ENCODE assay signal across 10 mouse cellular contexts in the genomic region with DNA sequence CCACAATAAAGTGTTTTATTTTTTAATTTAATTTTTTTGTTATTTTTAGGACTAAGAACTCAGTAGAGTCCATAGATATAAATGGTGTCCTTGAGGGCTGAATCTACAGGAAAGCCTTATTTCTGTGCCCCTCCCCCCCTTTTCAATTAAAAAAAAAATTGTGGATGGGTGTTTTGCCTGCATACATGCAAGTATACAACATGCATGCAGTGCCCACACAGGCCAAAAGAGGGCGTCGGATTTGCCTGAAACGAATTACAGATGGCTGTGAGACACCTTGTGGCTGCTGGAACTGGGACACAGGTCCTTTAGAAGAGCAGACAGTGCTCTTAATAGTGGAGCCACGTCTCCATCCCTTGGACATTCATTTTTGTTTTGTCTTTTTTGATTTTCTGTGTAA. TPM values are rescaled to one million over a fixed set of nuclear protein-coding genes. Genes with fewer than 3 reads are reported as not detected.
DNase-seq lines count a peak whose midpoint lies in the region; ATAC-seq and TF ChIP-seq lines count a peak whose summit lies in the region.
"Had no signal": no experiment of that assay in that cellular context is flagged by ENCODE, and none has a peak within 500 bp of the region (broad histone marks: within the 10 kb centered on the region; RNA-seq: fewer than 3 reads in every experiment).

No protein-coding gene starts in this region.

- no peak for TF ChIP-seq EP300 in liver, postnatal 0 days (IDR thresholded peaks at IDR 0.05; ENCODE audit: low read depth)

- H3K27ac ChIP-seq in ES-E14 (ENCODE audit: insufficient read depth, low read depth, low read length, poor library complexity, severe bottlenecking), result no peak overlapping the region
- H3K27ac ChIP-seq in liver, postnatal 0 days (ENCODE audit: low read depth), result no peak overlapping the region
- no peak overlapping the region for H3K27ac ChIP-seq in forebrain, embryonic 14.5 days (ENCODE audit: low read depth, low read length)
- H3K27ac ChIP-seq: lung, embryonic 15.5 days; stomach, embryonic 15.5 days had no signal

- no peak overlapping the region for H3K4me2 ChIP-seq in liver, postnatal 0 days (ENCODE audit: low read depth, low read length)
- H3K4me2 ChIP-seq in forebrain, embryonic 14.5 days (ENCODE audit: low read length), result no peak overlapping the region
- H3K4me2 ChIP-seq: lung, embryonic 15.5 days; stomach, embryonic 15.5 days had no signal

- no peak for TF ChIP-seq CTCF in liver, postnatal 0 days (IDR thresholded peaks at IDR 0.05; ENCODE audit: low read depth)

- H3K9me3 ChIP-seq in ES-E14 (ENCODE audit: control insufficient read depth, insufficient read depth, low read depth, low read length), result no peaks in the 10 kb centered on the region
- H3K9me3 ChIP-seq in liver, postnatal 0 days (ENCODE audit: low read length), result no peaks in the 10 kb centered on the region
- no peaks in the 10 kb centered on the region for H3K9me3 ChIP-seq in forebrain, embryonic 14.5 days (replicated peaks; ENCODE audit: control insufficient read depth, low read length)
- H3K9me3 ChIP-seq: lung, embryonic 15.5 days; stomach, embryonic 15.5 days had no signal

- H3K4me3 ChIP-seq in ES-E14 (ENCODE audit: insufficient read depth in 1 of 2, low read depth in 1 of 2, low read length in 2 of 2, poor library complexity in 1 of 2, severe bottlenecking in 1 of 2), result no peak overlapping the region
- no peak overlapping the region for H3K4me3 ChIP-seq in liver, postnatal 0 days (ENCODE audit: low read depth, low read length)
- no peak overlapping the region for H3K4me3 ChIP-seq in forebrain, embryonic 14.5 days (ENCODE audit: low read depth, low read length)
- H3K4me3 ChIP-seq: erythroblast, embryonic 14.5 days; lung, embryonic 15.5 days; stomach, embryonic 15.5 days had no signal

- no peak overlapping the region for H3K9ac ChIP-seq in ES-E14 (ENCODE audit: insufficient read depth, low read depth, low read length, poor library complexity, severe bottlenecking)
- no peak overlapping the region for H3K9ac ChIP-seq in liver, postnatal 0 days (replicated peaks)
- no peak overlapping the region for H3K9ac ChIP-seq in forebrain, embryonic 14.5 days (ENCODE audit: low read length)
- H3K9ac ChIP-seq: lung, embryonic 15.5 days; stomach, embryonic 15.5 days had no signal

- WGBS in liver, postnatal 0 days (ENCODE audit: insufficient replicate concordance), result 19% methylated on average over 4 of the region's 4 CpGs
- WGBS in forebrain, embryonic 14.5 days, result 23% methylated on average over 4 of the region's 4 CpGs

- peak; percentile 32 for ATAC-seq in activated CD4-positive, CD25-positive, alpha-beta regulatory T cell, adult 4 months
- ATAC-seq in liver, postnatal 0 days, result no peak
- no peak for ATAC-seq in inflammation-experienced regulatory T-cells, adult 6 months
- ATAC-seq in forebrain, embryonic 14.5 days, result no peak

- no peaks in the 10 kb centered on the region for H3K36me3 ChIP-seq in ES-E14 (ENCODE audit: control insufficient read depth, insufficient read depth, low read length, poor library complexity, severe bottlenecking)
- H3K36me3 ChIP-seq in liver, postnatal 0 days (replicated peaks; ENCODE audit: insufficient read depth, low read length), result no peaks in the 10 kb centered on the region
- no peaks in the 10 kb centered on the region for H3K36me3 ChIP-seq in forebrain, embryonic 14.5 days (ENCODE audit: control insufficient read depth, insufficient read depth, low read length)
- H3K36me3 ChIP-seq: lung, embryonic 15.5 days; stomach, embryonic 15.5 days had no signal

- no peaks in the 10 kb centered on the region for H3K27me3 ChIP-seq in liver, postnatal 0 days (ENCODE audit: insufficient read depth, low read length)
- no peaks in the 10 kb centered on the region for H3K27me3 ChIP-seq in forebrain, embryonic 14.5 days (replicated peaks; ENCODE audit: control insufficient read depth, insufficient read depth, low read length)
- H3K27me3 ChIP-seq: lung, embryonic 15.5 days; stomach, embryonic 15.5 days had no signal

- 0 out of 4 replicates have a peak, but pooled peaks cover 0 to 2% of the 10 kb centered on the region in 2 experiments for H3K4me1 ChIP-seq in ES-E14 (ENCODE audit: control insufficient read depth in 2 of 2, insufficient read depth in 2 of 2, low read length in 2 of 2, poor library complexity in 1 of 2)
- no peaks in the 10 kb centered on the region for H3K4me1 ChIP-seq in liver, postnatal 0 days (ENCODE audit: insufficient read depth)
- H3K4me1 ChIP-seq in forebrain, embryonic 14.5 days (ENCODE audit: control insufficient read depth, insufficient read depth, low read length), result no peaks in the 10 kb centered on the region
- H3K4me1 ChIP-seq: lung, embryonic 15.5 days; stomach, embryonic 15.5 days had no signal

- peak; percentile 25 to 27 for DNase-seq in layer of hippocampus, postnatal 10 days (ENCODE audit: low spot score in 2 of 2)
- DNase-seq in layer of hippocampus, adult 8-10 months (ENCODE audit: low spot score in 2 of 2), result no peak
- DNase-seq in ES-E14 (ENCODE audit: low read depth, low spot score), result peak; percentile 84
- peak; percentile 17 for DNase-seq in liver, postnatal 0 days
- no peak for DNase-seq in forebrain, embryonic 14.5 days (ENCODE audit: low spot score)

- in situ Hi-C loops in ES-E14 (cut with MboI; ENCODE audit: low sequenced_read_pairs in 2 of 2, unreplicated experiment in 2 of 2), result no loop called here

TF ChIP-seq in ES-E14, 5 proteins besides CTCF, POLR2A, EP300 and RAD21:
- TF ChIP-seq ZC3H11A (IDR thresholded peaks at IDR 0.05; ENCODE audit: borderline replicate concordance, low read depth, low read length) (0 out of 2 replicates have a peak, but pooled peaks have one; percentile 43), CHD2 (IDR thresholded peaks at IDR 0.05; ENCODE audit: low read depth, low read length) (no peak), HCFC1 (IDR thresholded peaks at IDR 0.05; ENCODE audit: borderline replicate concordance, insufficient read depth, low read length) (no peak), ZNF384 (IDR thresholded peaks at IDR 0.05; ENCODE audit: low read depth, low read length) (peak; percentile 83)
TF ChIP-seq in ES-E14: peak in this region for 2.

RNA-seq across cellular contexts. Expression of gene 4933409G03Rik, which starts 9.9 kb away (rescaled TPM):
- total RNA-seq in layer of hippocampus, postnatal 10 days (2021), result not detected
- not detected for total RNA-seq in layer of hippocampus, adult 8-10 months (2022)
- not detected in 2 replicates for total RNA-seq in ES-E14 (2012; rRNA removed)
- polyA plus RNA-seq in activated CD4-positive, CD25-positive, alpha-beta regulatory T cell, adult 4 months (2017; shearing (Covaris generic)), result not detected
- polyA plus RNA-seq in liver, postnatal 0 days (2015; fragmentation: Nextera tagmentation; extraction: Ambion mirVana), result not detected in 2 replicates
- not detected for polyA plus RNA-seq in inflammation-experienced regulatory T-cells, adult 6 months (2017; shearing (Covaris generic))
- not detected in 2 replicates for polyA plus RNA-seq in forebrain, embryonic 14.5 days (2014; fragmentation: Nextera tagmentation; extraction: Ambion mirVana)
- polyA plus RNA-seq: erythroblast, embryonic 14.5 days; lung, embryonic 15.5 days; stomach, embryonic 15.5 days had no signal

Comparison
In these comparisons a context has a peak if more than half of its experiments do, and no peak if none do; other contexts are left out.
1. DNase-seq: peak in layer of hippocampus, postnatal 10 days (2 of 2), ES-E14 (single experiment) and liver, postnatal 0 days (single experiment); none in layer of hippocampus, adult 8-10 months (0 of 2) and forebrain, embryonic 14.5 days (single experiment).